Mouse (Mus musculus) gastrocnemius, postnatal 14 days (tissue): ENCODE data around the gene Nav1. TPM values are rescaled to one million over a fixed set of nuclear protein-coding genes. Genes with fewer than 3 reads are reported as not detected.

Source experiments
- DNase-seq: peaks from one replicate; pipeline ENCODE4 v3.0.0; 2021; ENCODE audit warnings: mixed read lengths
- intact Hi-C: fragments of 180-260 bp; cut with DNase I; formaldehyde crosslinking; loops from one replicate; pipeline ENCODE4 v1.15.1; 2025; ENCODE audit warnings: low total_unique reads
- total RNA-seq, 2 experiments: library from RNA; stranded (reverse); gene quantifications; 2 replicates each; pipeline ENCODE4 v1.2.3; 2021

The Nav1 gene
- total RNA-seq, 2 experiments from 2014 or later, result 13.6 to 15.6 TPM

- intact Hi-C loops, result loop anchor here (5.0 kb wide), 1 partner anchor 40 kb away; no protein-coding TSS in a partner anchor
- no peak for DNase-seq
Observed at GRCm38 (mm10) chr1:135467462-135467861, 139.6 kb downstream of the Nav1 start.

- DNase-seq, result no peak
Observed at GRCm38 (mm10) chr1:135466935-135467334, 140.2 kb downstream of the Nav1 start.

GRCm38 (mm10) chr1:135465734-135466133 lies 141.4 kb downstream of the Nav1 start:
- DNase-seq, result no peak
- intact Hi-C loops, result loop anchor here (5.0 kb wide), 1 partner anchor 42 kb away; no protein-coding TSS in a partner anchor

More at GRCm38 (mm10) chr1:135466935-135467334, 140.2 kb downstream of the Nav1 start:
- intact Hi-C loops, result loop anchor here (5.0 kb wide), 1 partner anchor 40 kb away; no protein-coding TSS in a partner anchor

- no peak for DNase-seq
- intact Hi-C loops, result loop anchor here (2.0 kb wide), 1 partner anchor 76 kb away; no protein-coding TSS in a partner anchor
Observed at GRCm38 (mm10) chr1:135462736-135463135, 144.4 kb downstream of the Nav1 start.

GRCm38 (mm10) chr1:135462304-135462703 lies 144.8 kb downstream of the Nav1 start:
- intact Hi-C loops, result loop anchor here (2.0 kb wide), 1 partner anchor 76 kb away; no protein-coding TSS in a partner anchor
- no peak for DNase-seq

GRCm38 (mm10) chr1:135461097-135461730 lies 145.9 kb downstream of the Nav1 start:
- intact Hi-C loops, result loop anchor here (2.0 kb wide), 1 partner anchor 210 kb away; no protein-coding TSS in a partner anchor
- DNase-seq, result peak; percentile 79

GRCm38 (mm10) chr1:135460521-135460920 lies 146.6 kb downstream of the Nav1 start:
- intact Hi-C loops, result loop anchor here (2.0 kb wide), 1 partner anchor 210 kb away; no protein-coding TSS in a partner anchor
- DNase-seq, result no peak

- no peak for DNase-seq
- intact Hi-C loops, result no loop called here
Observed at GRCm38 (mm10) chr1:135457860-135458259, 149.2 kb downstream of the Nav1 start.

GRCm38 (mm10) chr1:135452259-135452658 lies 154.8 kb downstream of the Nav1 start:
- intact Hi-C loops, result no loop called here
- DNase-seq, result no peak

- intact Hi-C loops, result no loop called here
Observed at GRCm38 (mm10) chr1:135451419-135451818, 155.7 kb downstream of the Nav1 start.

GRCm38 (mm10) chr1:135449876-135450275 lies 157.2 kb downstream of the Nav1 start:
- intact Hi-C loops, result no loop called here
- DNase-seq, result no peak

More at GRCm38 (mm10) chr1:135451419-135451818, 155.7 kb downstream of the Nav1 start:
- no peak for DNase-seq

- intact Hi-C loops, result no loop called here
- DNase-seq, result no peak
Observed at GRCm38 (mm10) chr1:135448940-135449339, 158.2 kb downstream of the Nav1 start.

GRCm38 (mm10) chr1:135443506-135443905 lies 163.6 kb downstream of the Nav1 start:
- DNase-seq, result no peak
- intact Hi-C loops, result no loop called here

- intact Hi-C loops, result no loop called here
- no peak for DNase-seq
Observed at GRCm38 (mm10) chr1:135441861-135442260, 165.2 kb downstream of the Nav1 start.

- intact Hi-C loops, result no loop called here
- no peak for DNase-seq
Observed at GRCm38 (mm10) chr1:135440986-135441385, 166.1 kb downstream of the Nav1 start.

- no peak for DNase-seq
- intact Hi-C loops, result no loop called here
Observed at GRCm38 (mm10) chr1:135438801-135439200, 168.3 kb downstream of the Nav1 start.

GRCm38 (mm10) chr1:135435823-135436222 lies 171.3 kb downstream of the Nav1 start:
- DNase-seq, result peak; percentile 60
- intact Hi-C loops, result no loop called here

GRCm38 (mm10) chr1:135430669-135431017 lies 176.5 kb downstream of the Nav1 start:
- intact Hi-C loops, result no loop called here
- DNase-seq, result no peak

GRCm38 (mm10) chr1:135429901-135430668 lies 177.0 kb downstream of the Nav1 start, which contains the start of gene Ipo9:
Gene Ipo9 (minus strand): TSS chr1:135430499.
- intact Hi-C loops, result no loop called here
- DNase-seq, result peak; percentile 93

- intact Hi-C loops, result loop anchor here (2.0 kb wide), 1 partner anchor 47 kb away; no protein-coding TSS in a partner anchor
Observed at GRCm38 (mm10) chr1:135427390-135427789, 179.7 kb downstream of the Nav1 start.

More at GRCm38 (mm10) chr1:135427390-135427789, 179.7 kb downstream of the Nav1 start:
- DNase-seq, result no peak
